Mouse (Mus musculus) mouse trophoblast stem cell (cell line): Measurements from ENCODE around the gene Mrpl22.

ENCODE experiments used
- in situ Hi-C, 2 experiments: fragments of 300-500 bp; cut with MseI, MboI; formaldehyde crosslinking; loops; 2 replicates in 1 of 2; 3 replicates in 1 of 2; pipeline ENCODE4 v1.15.1; 2025

The Mrpl22 gene

GRCm38 (mm10) chr11:58224872-58225271 is 53.4 kb downstream of the Mrpl22 start:
- in situ Hi-C loops, result loop anchor here (5.0 kb wide), 2 partner anchors 43 to 48 kb away; no protein-coding TSS in a partner anchor

- in situ Hi-C loops, result loop anchor here in 1 of 2 experiments (5.0 kb wide), 1 partner anchor 48 kb away; no protein-coding TSS in a partner anchor
Observed at GRCm38 (mm10) chr11:58225655-58226054, 54.2 kb downstream of the Mrpl22 start.

- in situ Hi-C loops, result loop anchor here in 1 of 2 experiments (5.0 kb wide), 1 partner anchor 49 kb away; no protein-coding TSS in a partner anchor
Observed at GRCm38 (mm10) chr11:58226425-58226824, 55.0 kb downstream of the Mrpl22 start.

GRCm38 (mm10) chr11:58228021-58228420 is 56.6 kb downstream of the Mrpl22 start:
- in situ Hi-C loops, result loop anchor here in 1 of 2 experiments (5.0 kb wide), 1 partner anchor 51 kb away; no protein-coding TSS in a partner anchor
